Mouse (Mus musculus) hindbrain, embryonic 13.5 days (tissue): ENCODE measurements at regions not wholly inside any gene's neighbourhood (a gene's known extent, or its start where the extent isn't known, plus 50 kb on each side); places are given as distances from the start of the nearest gene placed in this dataset.

Source experiments
- ATAC-seq: fragments of 200-750 bp; cut with Nextera tagmentation; 2 replicates; pipeline ENCODE4 v1.8.0; 2017; ENCODE audit warnings: moderate TSS enrichment; ENCODE audit not compliant: low FRiP score
- H3K27ac ChIP-seq: fragments of 300-500 bp; sonication (generic); 2 replicates; pipeline ENCODE4 v1.5.1; 2015; ENCODE audit warnings: inconsistent platforms, mild to moderate bottlenecking, moderate library complexity
- H3K27me3 ChIP-seq: fragments of 300-500 bp; sonication (generic); 2 replicates; pipeline ENCODE4 v1.6.1; 2015; ENCODE audit warnings: mild to moderate bottlenecking, inconsistent platforms
- H3K36me3 ChIP-seq: fragments of 300-500 bp; sonication (generic); 2 replicates; pipeline ENCODE4 v1.6.1; 2015; ENCODE audit warnings: mild to moderate bottlenecking, inconsistent platforms
- H3K4me1 ChIP-seq: fragments of 300-500 bp; sonication (generic); replicated peaks from 2 replicates; pipeline ENCODE4 v1.6.1; 2015; ENCODE audit warnings: inconsistent platforms
- H3K4me2 ChIP-seq: fragments of 300-500 bp; sonication (generic); 2 replicates; pipeline ENCODE4 v1.6.1; 2015; ENCODE audit warnings: inconsistent platforms, mild to moderate bottlenecking, moderate library complexity
- H3K4me3 ChIP-seq: fragments of 300-500 bp; sonication (generic); 2 replicates; pipeline ENCODE4 v1.5.1; 2015; ENCODE audit warnings: mild to moderate bottlenecking, inconsistent platforms
- H3K9ac ChIP-seq: fragments of 300-500 bp; sonication (generic); 2 replicates; pipeline ENCODE4 v1.6.1; 2015; ENCODE audit warnings: mild to moderate bottlenecking, inconsistent platforms
- H3K9me3 ChIP-seq: fragments of 300-500 bp; sonication (generic); 2 replicates; pipeline ENCODE4 v1.6.1; 2016; ENCODE audit warnings: inconsistent platforms
- WGBS: fragments of 180-500 bp; shearing (Covaris S2); methylation state at CpG from one replicate; pipeline ENCODE4 v1.1.7; 2015; 5-methylcytosine and 5-hydroxymethylcytosine counted together

DNA sequence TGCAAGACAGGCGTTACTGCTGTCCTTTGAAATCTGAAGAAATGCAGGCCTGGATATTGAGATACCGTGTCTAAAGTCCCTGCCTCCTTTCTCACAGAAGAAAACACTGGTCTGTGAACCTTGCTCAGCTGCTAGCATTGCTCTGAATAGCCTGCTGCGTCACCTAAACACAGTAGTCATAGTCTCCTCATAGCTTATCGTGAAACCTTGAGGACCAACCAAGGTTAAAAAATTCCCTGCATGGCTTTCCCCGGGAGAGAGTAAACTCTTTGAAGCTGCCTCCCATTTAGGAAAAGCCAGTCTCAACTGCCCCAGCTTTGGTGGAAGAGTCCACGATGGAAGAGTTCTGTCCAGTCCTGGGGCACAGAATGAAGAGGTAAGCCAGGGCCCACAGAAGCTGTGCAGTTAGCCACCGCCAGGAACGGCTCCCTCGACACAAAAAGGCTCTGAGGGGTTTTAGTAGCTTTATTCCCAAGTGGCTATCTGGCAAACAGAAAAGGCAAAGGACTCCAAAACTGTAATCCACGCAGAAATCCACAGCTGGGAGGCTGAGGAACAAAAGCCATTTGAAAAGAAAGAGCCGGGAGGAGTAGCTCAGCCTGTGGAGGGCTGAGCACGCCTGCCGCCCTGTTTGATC, 142.0 kb upstream of the Rad23b start:
- no peaks in the 10 kb centered on the region for H3K36me3 ChIP-seq
- ATAC-seq = no peak
- H3K27me3 ChIP-seq = no peaks in the 10 kb centered on the region
- no peak overlapping the region for H3K4me3 ChIP-seq
- H3K27ac ChIP-seq = no peak overlapping the region
- no peaks in the 10 kb centered on the region for H3K9me3 ChIP-seq
- 0 out of 2 replicates have a peak overlapping the region, but pooled peaks have one; percentile 2 for H3K9ac ChIP-seq
- WGBS = 33% methylated on average over 13 of the region's 13 CpGs
- peak overlapping the region; percentile 37; the same call in 1 of the 2 replicates for H3K4me2 ChIP-seq
- H3K4me1 ChIP-seq = peaks cover 12% of the 10 kb centered on the region

DNA sequence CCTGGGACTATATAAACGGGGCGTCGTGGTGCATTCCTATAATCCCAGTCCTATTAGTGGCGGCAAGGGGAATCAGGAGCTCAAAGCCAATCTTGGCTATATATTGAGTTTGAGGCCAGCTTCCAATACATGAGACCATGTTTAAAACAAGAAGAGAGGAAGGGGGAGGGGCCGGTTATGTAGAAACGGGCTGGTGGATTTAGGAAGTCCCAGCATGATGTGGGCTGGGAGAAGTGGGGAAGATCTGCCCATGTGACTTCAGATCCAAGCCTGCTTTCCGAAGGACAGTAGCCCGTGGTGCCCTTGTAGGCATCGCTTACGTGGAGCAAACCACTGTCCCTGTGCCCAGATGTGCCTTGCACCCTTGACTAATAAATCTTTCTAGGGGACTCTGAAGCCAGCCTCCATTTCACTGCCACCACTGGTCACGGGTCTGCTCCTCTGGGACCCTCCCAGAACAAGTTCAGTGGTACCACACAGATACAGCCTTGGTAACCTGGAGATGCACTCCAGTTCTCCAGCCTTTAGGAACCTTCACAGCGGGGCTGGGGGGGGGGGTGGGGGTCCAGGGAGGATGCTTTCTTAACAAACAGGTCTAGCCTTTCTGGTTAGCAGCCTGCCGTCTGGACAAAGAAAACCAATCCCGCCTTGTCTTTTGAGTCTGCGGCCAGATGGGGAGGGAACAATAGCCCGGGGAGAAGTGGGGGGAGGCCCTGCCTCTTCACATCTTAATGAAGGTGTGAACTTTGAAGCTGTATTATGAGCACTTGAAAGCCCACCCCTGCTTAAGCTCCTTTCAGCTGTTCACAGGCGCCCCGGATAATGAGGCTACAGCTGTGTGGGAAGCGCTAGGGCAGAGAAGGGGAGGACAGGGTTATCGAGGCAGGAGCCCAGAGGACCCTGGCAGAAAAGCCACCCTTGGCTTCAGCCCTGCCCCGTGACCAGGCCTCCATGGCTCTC, 141.2 kb upstream of the Rad23b start:
- 7% methylated on average over 21 of the region's 21 CpGs for WGBS
- H3K4me2 ChIP-seq = peak overlapping the region; percentile 37
- no peaks in the 10 kb centered on the region for H3K36me3 ChIP-seq
- H3K27me3 ChIP-seq = no peaks in the 10 kb centered on the region
- no peak overlapping the region for H3K27ac ChIP-seq
- peak; percentile 62; the same call in 1 of the 2 replicates for ATAC-seq
- no peak overlapping the region for H3K4me3 ChIP-seq
- 0 out of 2 replicates have a peak overlapping the region, but pooled peaks have one; percentile 2 for H3K9ac ChIP-seq
- no peaks in the 10 kb centered on the region for H3K9me3 ChIP-seq
- H3K4me1 ChIP-seq = peaks cover 12% of the 10 kb centered on the region

DNA sequence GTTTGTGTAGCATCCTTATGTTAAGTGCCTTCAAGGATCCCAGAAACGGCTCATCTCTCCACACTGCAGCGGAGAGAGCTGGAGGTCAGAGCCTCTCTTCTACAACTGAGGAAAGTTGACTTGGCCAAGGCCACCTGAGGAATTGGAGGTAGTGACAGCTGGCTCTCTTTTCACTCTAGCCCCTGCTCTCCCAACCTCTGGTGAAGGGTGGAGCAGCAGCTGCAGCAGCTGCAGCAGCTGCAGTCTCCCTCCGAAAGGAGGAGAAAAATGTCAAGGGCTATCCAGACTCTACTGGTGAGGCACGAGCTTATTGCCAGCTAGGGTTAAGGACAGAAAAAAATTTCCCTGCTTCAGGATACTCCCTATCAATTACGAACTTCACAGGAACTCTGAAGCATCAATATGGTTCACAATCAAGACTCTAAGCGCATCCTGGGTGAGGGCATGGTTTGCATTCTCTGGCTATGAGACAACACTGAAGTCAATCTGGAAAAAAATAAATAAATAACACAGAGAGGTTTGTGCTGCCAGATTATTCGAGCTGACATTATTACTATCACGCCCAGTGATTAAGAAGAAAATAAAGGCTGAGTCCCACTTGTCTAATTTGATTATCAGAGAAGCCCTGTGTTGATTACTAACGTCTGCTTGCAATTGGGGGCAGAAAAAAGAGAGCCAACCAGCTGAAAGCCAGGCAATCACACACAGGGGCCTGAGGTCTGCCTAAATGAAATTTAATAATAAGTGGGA, 134.2 kb upstream of the Rad23b start:
- no peak overlapping the region for H3K4me3 ChIP-seq
- no peaks in the 10 kb centered on the region for H3K36me3 ChIP-seq
- H3K27me3 ChIP-seq = no peaks in the 10 kb centered on the region
- H3K27ac ChIP-seq = peak overlapping the region; percentile 52; the same call in 1 of the 2 replicates
- no peaks in the 10 kb centered on the region for H3K9me3 ChIP-seq
- peaks cover 21% of the 10 kb centered on the region for H3K4me1 ChIP-seq
- H3K9ac ChIP-seq = no peak overlapping the region
- H3K4me2 ChIP-seq = no peak overlapping the region
- ATAC-seq = peak; percentile 36; the same call in 1 of the 2 replicates
- 53% methylated on average over 9 of the region's 9 CpGs for WGBS

DNA sequence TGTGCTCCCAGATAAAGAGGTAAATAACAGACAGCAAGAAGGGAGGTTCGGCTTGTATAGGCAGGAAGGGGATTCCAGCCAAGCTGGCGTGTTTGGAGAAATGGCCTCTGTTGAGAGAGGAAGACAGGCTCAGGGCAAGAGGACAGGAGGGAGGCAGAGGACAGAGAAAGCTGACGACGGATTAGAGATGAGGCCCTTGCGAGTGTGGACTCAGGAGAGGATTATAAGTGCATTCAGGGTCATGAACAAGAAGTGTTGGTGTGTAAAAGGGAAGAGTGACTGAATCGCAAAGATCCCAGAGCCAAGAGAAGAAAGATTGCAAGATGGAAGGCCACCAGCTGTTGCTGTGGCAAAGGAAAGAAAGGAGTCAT, 133.7 kb upstream of the Rad23b start:
- no peak overlapping the region for H3K9ac ChIP-seq
- ATAC-seq = no peak
- WGBS = 62% methylated on average over 6 of the region's 6 CpGs
- H3K27ac ChIP-seq = peak overlapping the region; percentile 52; the same call in 1 of the 2 replicates
- no peak overlapping the region for H3K4me2 ChIP-seq
- no peak overlapping the region for H3K4me3 ChIP-seq
- no peaks in the 10 kb centered on the region for H3K9me3 ChIP-seq
- H3K36me3 ChIP-seq = no peaks in the 10 kb centered on the region
- no peaks in the 10 kb centered on the region for H3K27me3 ChIP-seq
- peaks cover 21% of the 10 kb centered on the region for H3K4me1 ChIP-seq

DNA sequence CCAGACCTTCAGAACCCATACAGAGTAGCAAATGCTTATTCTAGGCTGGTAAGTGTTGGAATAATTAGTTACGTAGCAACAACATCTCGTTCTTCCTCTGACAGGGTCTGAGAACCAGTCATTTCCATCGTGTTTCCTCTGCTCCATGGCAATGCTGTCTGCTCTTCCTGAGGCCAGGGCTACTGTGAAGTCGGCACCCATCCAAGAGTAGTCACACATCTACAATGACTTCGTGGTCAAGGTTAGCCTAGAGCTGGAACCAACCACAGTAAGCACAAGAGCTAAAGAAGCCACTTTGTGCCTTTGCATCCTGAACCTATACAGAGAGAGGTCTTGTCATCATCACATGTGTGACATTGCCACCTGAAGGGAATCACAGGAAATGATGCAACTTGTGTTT, 124.1 kb upstream of the Rad23b start:
- Histone ChIP-seq H3K9ac (no peak overlapping the region), H3K9me3 (no peaks in the 10 kb centered on the region), H3K4me2 (no peak overlapping the region), H3K27ac (no peak overlapping the region), H3K36me3 (no peaks in the 10 kb centered on the region), H3K27me3 (no peaks in the 10 kb centered on the region), H3K4me1 (no peaks in the 10 kb centered on the region), H3K4me3 (no peak overlapping the region)
- WGBS = 88% methylated on average over 5 of the region's 5 CpGs
- ATAC-seq = no peak

DNA sequence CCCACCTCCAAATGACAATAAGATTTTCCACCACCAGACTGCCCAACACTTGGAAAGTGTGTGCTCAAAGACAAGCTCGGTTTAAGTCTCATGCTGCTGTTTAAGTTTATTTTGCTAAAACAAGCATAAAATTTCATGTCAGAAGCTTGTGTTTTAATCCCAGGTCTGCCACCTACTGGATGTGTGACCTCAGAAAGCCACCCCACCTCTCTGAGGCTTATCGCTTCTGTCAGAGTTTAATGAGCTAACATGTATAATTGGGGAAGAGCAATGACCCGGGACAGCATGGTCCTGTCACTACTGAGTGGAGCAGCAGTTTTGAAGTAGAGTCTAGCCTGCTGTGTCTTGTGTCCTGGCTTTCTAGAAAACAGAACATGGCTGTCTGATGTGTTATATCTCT, 122.4 kb upstream of the Rad23b start:
- Histone ChIP-seq H3K36me3 (no peaks in the 10 kb centered on the region), H3K4me3 (no peak overlapping the region), H3K27ac (no peak overlapping the region), H3K9me3 (no peaks in the 10 kb centered on the region), H3K4me1 (no peaks in the 10 kb centered on the region), H3K27me3 (no peaks in the 10 kb centered on the region), H3K4me2 (no peak overlapping the region), H3K9ac (no peak overlapping the region)
- WGBS = 68% methylated on average over 3 of the region's 3 CpGs
- no peak for ATAC-seq

DNA sequence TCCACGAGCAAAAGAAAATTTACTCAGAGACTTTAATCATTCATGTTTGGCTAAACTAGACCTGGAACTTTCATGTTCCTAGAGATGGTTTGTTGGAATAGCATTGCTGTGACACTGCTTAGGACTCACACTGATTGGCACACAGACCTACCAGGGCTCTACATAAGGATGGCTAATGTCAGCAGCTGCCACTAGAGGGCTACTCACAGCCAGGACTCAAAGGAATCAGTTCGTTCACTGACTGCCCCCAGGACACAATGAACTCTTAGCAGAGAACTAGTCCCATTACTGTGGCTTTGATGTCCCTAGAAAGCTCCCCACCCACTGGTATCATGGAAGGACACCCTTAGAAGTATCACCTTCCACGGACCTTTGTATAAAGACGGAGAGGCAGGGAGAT, 118.3 kb upstream of the Rad23b start:
- Histone ChIP-seq H3K36me3 (no peaks in the 10 kb centered on the region), H3K4me2 (no peak overlapping the region), H3K4me3 (no peak overlapping the region), H3K27me3 (no peaks in the 10 kb centered on the region), H3K9ac (no peak overlapping the region), H3K9me3 (no peaks in the 10 kb centered on the region), H3K4me1 (no peaks in the 10 kb centered on the region), H3K27ac (no peak overlapping the region)
- no peak for ATAC-seq
- WGBS = 36% methylated on average over 4 of the region's 4 CpGs

GRCm38 (mm10) chr4:55237856-55238255, 112.0 kb upstream of the Rad23b start:
- Histone ChIP-seq H3K4me2 (no peak overlapping the region), H3K9ac (no peak overlapping the region), H3K4me1 (peaks cover 7% of the 10 kb centered on the region), H3K4me3 (no peak overlapping the region), H3K27ac (no peak overlapping the region), H3K36me3 (no peaks in the 10 kb centered on the region), H3K27me3 (0 out of 2 replicates have a peak, but pooled peaks cover 11% of the 10 kb centered on the region), H3K9me3 (no peaks in the 10 kb centered on the region)
- ATAC-seq = no peak
- 27% methylated on average over 6 of the region's 6 CpGs for WGBS

DNA sequence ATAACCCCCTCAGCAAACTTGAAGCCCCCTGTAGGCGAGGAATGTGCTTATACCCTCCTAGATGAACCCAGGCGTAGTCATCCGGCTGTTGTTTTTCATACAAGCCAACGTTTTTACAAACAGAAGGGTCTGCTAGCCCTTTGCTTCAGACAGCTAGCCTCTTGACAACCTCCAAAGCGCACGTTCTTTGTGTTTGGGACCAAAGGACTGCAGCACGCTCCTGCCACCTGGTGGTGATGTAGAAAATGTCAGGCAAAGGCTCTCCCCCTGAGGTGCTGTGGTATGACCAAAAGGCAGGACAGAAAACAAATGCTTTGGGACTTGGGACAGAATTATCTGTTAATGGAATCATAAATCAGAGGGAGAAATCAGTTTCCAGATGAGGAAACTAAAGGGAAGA, 109.4 kb upstream of the Rad23b start:
- 3% methylated on average over 7 of the region's 7 CpGs for WGBS
- H3K36me3 ChIP-seq = no peaks in the 10 kb centered on the region
- no peaks in the 10 kb centered on the region for H3K9me3 ChIP-seq
- peak; percentile 63; the same call in 1 of the 2 replicates for ATAC-seq
- no peak overlapping the region for H3K27ac ChIP-seq
- H3K4me3 ChIP-seq = no peak overlapping the region
- no peak overlapping the region for H3K9ac ChIP-seq
- 0 out of 2 replicates have a peak, but pooled peaks cover 11% of the 10 kb centered on the region for H3K27me3 ChIP-seq
- H3K4me1 ChIP-seq = peaks cover 20% of the 10 kb centered on the region
- H3K4me2 ChIP-seq = no peak overlapping the region

DNA sequence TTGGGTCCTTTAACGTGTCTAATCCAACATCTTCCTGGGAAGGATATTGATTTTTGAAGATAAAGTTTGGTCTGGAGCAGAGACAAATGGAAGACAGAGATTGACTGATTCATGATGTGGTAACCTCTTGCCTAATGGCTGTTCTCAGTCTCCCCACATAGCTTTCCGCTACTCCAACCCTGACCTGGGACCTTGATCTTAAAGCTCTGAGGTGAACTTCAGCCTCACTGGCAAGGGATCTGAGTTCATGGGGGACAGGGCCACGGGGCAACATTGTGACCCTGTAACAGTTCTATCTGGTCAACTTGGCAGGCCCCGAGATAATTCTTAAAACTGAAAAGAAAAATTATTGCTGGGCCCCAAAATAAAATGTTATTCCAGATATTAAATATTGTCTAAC, 107.5 kb upstream of the Rad23b start:
- ATAC-seq = no peak
- no peak overlapping the region for H3K9ac ChIP-seq
- H3K9me3 ChIP-seq = no peaks in the 10 kb centered on the region
- 0 out of 2 replicates have a peak, but pooled peaks cover 11% of the 10 kb centered on the region for H3K27me3 ChIP-seq
- whole genome bisulfite sequencing = 83% methylated on average over 4 of the region's 4 CpGs
- no peak overlapping the region for H3K4me3 ChIP-seq
- H3K36me3 ChIP-seq = no peaks in the 10 kb centered on the region
- H3K4me1 ChIP-seq = peaks cover 20% of the 10 kb centered on the region
- no peak overlapping the region for H3K27ac ChIP-seq
- H3K4me2 ChIP-seq = no peak overlapping the region

GRCm38 (mm10) chr4:55243091-55244058, 106.5 kb upstream of the Rad23b start:
- H3K4me1 ChIP-seq = peaks cover 27% of the 10 kb centered on the region
- WGBS = 29% methylated on average over 14 of the region's 14 CpGs
- H3K4me3 ChIP-seq = no peak overlapping the region
- H3K27ac ChIP-seq = peak overlapping the region; percentile 69; the same call in 1 of the 2 replicates
- H3K36me3 ChIP-seq = no peaks in the 10 kb centered on the region
- no peak overlapping the region for H3K4me2 ChIP-seq
- ATAC-seq = peak; percentile 50; the same call in 1 of the 2 replicates
- no peak overlapping the region for H3K9ac ChIP-seq
- 0 out of 2 replicates have a peak, but pooled peaks cover 16% of the 10 kb centered on the region for H3K27me3 ChIP-seq
- no peaks in the 10 kb centered on the region for H3K9me3 ChIP-seq
